Mouse (Mus musculus) gastrocnemius, adult 2 months (tissue): ENCODE data around the gene Pla2g4d. TPM values are rescaled to one million over a fixed set of nuclear protein-coding genes. Genes with fewer than 3 reads are reported as not detected.
"Not testable (repeated sequence)": the region's sequence is repeated elsewhere in the genome, so short reads cannot be mapped to it uniquely, and the experiment has no call there.

ENCODE experiments used
- DNase-seq: peaks from one replicate; pipeline ENCODE4 v3.0.0; 2022
- H3K27ac ChIP-seq: fragments of 200-600 bp; 2 replicates; pipeline ENCODE4 v1.8.1; 2022; ENCODE audit warnings: mild to moderate bottlenecking
- H3K4me3 ChIP-seq: fragments of 200-600 bp; 2 replicates; pipeline ENCODE4 v1.8.1; 2022; ENCODE audit warnings: mild to moderate bottlenecking, moderate library complexity
- CTCF ChIP-seq: fragments of 200-600 bp; IDR thresholded peaks from 2 replicates; pipeline ENCODE4 v1.8.1; 2022; ENCODE audit warnings: antibody characterized with exemption, mild to moderate bottlenecking, moderate library complexity
- intact Hi-C: fragments of 180-260 bp; cut with DNase I; formaldehyde crosslinking; loops from one replicate; pipeline ENCODE4 v1.15.1; 2025
- total RNA-seq, 2 experiments: library from RNA; stranded (reverse); gene quantifications; 2 replicates each; pipeline ENCODE4 v1.2.3; 2021

Gene Pla2g4d
- total RNA-seq, 2 experiments from 2014 or later = not detected

GRCm38 (mm10) chr2:120244679-120245420, 44.1 kb downstream of the Pla2g4d start, which contains the start of gene Pla2g4e:
TSS of gene Pla2g4e (minus strand) at chr2:120245335.
- peak within 1 kb of the TSS; percentile 77 for H3K4me3 ChIP-seq
- peak; percentile 86 for DNase-seq
- H3K27ac ChIP-seq = peak within 1 kb of the TSS; percentile 91
- intact Hi-C loops = loop anchor here (2.0 kb wide), 1 partner anchor 40 kb away; no protein-coding TSS in a partner anchor
- TF ChIP-seq CTCF = no peak

- DNase-seq = no peak
- TF ChIP-seq CTCF = no peak
- peak overlapping the region; percentile 91 for H3K27ac ChIP-seq
- peak overlapping the region; percentile 77 for H3K4me3 ChIP-seq
- intact Hi-C loops = loop anchor here (2.0 kb wide), 1 partner anchor 39 kb away; no protein-coding TSS in a partner anchor
These were observed 45.0 kb downstream of the Pla2g4d start for GRCm38 (mm10) chr2:120243995-120244394.

GRCm38 (mm10) chr2:120242791-120243467, 46.1 kb downstream of the Pla2g4d start:
- peak overlapping the region; percentile 77 for H3K4me3 ChIP-seq
- TF ChIP-seq CTCF = no peak

GRCm38 (mm10) chr2:120238733-120239132, 50.3 kb downstream of the Pla2g4d start:
- intact Hi-C loops, H3K4me3 ChIP-seq: not testable (repeated sequence)
- peak; percentile 72 for DNase-seq

More at GRCm38 (mm10) chr2:120242791-120243467, 46.1 kb downstream of the Pla2g4d start:
- DNase-seq = no peak
- intact Hi-C loops = no loop called here
- peak overlapping the region; percentile 91 for H3K27ac ChIP-seq

GRCm38 (mm10) chr2:120237784-120238183, 51.2 kb downstream of the Pla2g4d start:
- H3K4me3 ChIP-seq = no peak overlapping the region
- intact Hi-C loops = no loop called here
- peak overlapping the region; percentile 90 for H3K27ac ChIP-seq
- no peak for TF ChIP-seq CTCF
- no peak for DNase-seq

More at GRCm38 (mm10) chr2:120238733-120239132, 50.3 kb downstream of the Pla2g4d start:
- peak overlapping the region; percentile 90 for H3K27ac ChIP-seq

GRCm38 (mm10) chr2:120235947-120236640, 52.9 kb downstream of the Pla2g4d start:
- intact Hi-C loops = loop anchor here (2.0 kb wide), 1 partner anchor 31 kb away; no protein-coding TSS in a partner anchor
- DNase-seq = peak; percentile 49

GRCm38 (mm10) chr2:120235381-120235780, 53.6 kb downstream of the Pla2g4d start:
- intact Hi-C loops = loop anchor here (2.0 kb wide), 1 partner anchor 31 kb away; no protein-coding TSS in a partner anchor
- TF ChIP-seq CTCF = no peak
- Histone ChIP-seq H3K4me3 (peak overlapping the region; percentile 41), H3K27ac (peak overlapping the region; percentile 90)
- DNase-seq = no peak

More at GRCm38 (mm10) chr2:120235947-120236640, 52.9 kb downstream of the Pla2g4d start:
- Histone ChIP-seq H3K27ac (peak overlapping the region; percentile 90), H3K4me3 (peak overlapping the region; percentile 41)
- TF ChIP-seq CTCF = no peak

GRCm38 (mm10) chr2:120231642-120232041, 57.4 kb downstream of the Pla2g4d start:
- intact Hi-C loops = no loop called here
- no peak for TF ChIP-seq CTCF
- Histone ChIP-seq H3K4me3 (no peak overlapping the region), H3K27ac (peak overlapping the region; percentile 8; the same call in 1 of the 2 replicates)
- DNase-seq = no peak

Other genes with a start within 250 kb of the Pla2g4d start
- 10 to 100 TPM; 19.5 to 31.7 TPM for gene Ehd4, start 134.6 kb downstream of the Pla2g4d start, total RNA-seq
- gene Pla2g4e, start 43.9 kb downstream of the Pla2g4d start, total RNA-seq = 10 to 100 TPM; 27.8 to 31.8 TPM
- gene Pla2g4f, start 25.0 kb upstream of the Pla2g4d start, total RNA-seq = not detected
- 10 to 100 TPM; 16.1 to 21.1 TPM for gene Vps39, start 63.9 kb upstream of the Pla2g4d start, total RNA-seq
- gene Ganc, start 114.7 kb upstream of the Pla2g4d start, total RNA-seq = 10 to 100 TPM; 29.7 to 34.3 TPM
- 10 to 100 TPM; 31.4 to 51.8 TPM for gene Tmem87a, start 114.9 kb upstream of the Pla2g4d start, total RNA-seq
- 100 to 1,000 TPM; 126 to 149 TPM for gene Capn3, start 166.8 kb upstream of the Pla2g4d start, total RNA-seq